Mouse (Mus musculus) ovary, adult 10 weeks (tissue): ENCODE measurements around the gene Rhox2h. TPM values are rescaled to one million over a fixed set of nuclear protein-coding genes. Genes with fewer than 3 reads are reported as not detected.

Experiments
- polyA plus RNA-seq: library from polyadenylated mRNA; stranded (reverse); fragments of 350-450 nt; fragmentation: Illumina TruSeq; extraction: RNeasy Lipid Tissue Mini Kit (QIAGEN cat#74804); gene quantifications from one replicate; pipeline ENCODE4 v1.2.3, GENCODE M21; 2014

Gene Rhox2h
- polyA plus RNA-seq, result not detected

GRCm38 (mm10) chrX:37673177-37673576, at the start of gene Rhox2h:
Rhox2h (minus strand) TSS chrX:37673277.

GRCm38 (mm10) chrX:37668664-37669063, 4.4 kb downstream of the Rhox2h start, which contains the start of gene Rhox3h:
Rhox3h (minus strand) TSS chrX:37668764.

GRCm38 (mm10) chrX:37651227-37651626, 21.9 kb downstream of the Rhox2h start, which contains the start of gene Rhox4g:
Rhox4g (minus strand) TSS chrX:37651327.

DNA sequence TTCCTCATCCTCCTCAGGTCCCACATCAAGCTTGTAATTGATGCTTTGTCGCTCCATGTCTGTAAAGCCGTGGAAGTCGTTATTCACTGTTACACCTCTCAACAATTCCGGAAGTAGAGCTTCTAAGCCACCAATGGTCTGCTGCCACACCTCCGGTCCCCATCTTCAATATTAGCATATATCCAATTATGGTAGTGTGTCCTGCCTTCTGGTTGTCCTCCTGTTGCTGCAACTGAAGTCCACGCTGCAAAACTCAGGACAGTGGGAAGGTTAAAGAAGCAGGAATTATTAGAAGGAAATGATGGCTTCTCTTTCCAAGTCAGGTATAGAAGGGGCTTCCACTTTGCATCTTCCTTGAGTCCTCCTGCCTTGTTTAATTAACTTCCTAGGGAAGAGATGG, 29.7 kb downstream of the Rhox2h start, which contains the start of gene Rhox2g:
TSS of gene Rhox2g (minus strand) at position 101 of the 400 bp plus-strand sequence.

GRCm38 (mm10) chrX:37628512-37628911, 44.6 kb downstream of the Rhox2h start, which contains the start of gene Rhox3g:
Rhox3g (minus strand) TSS chrX:37628612.

Other genes starting within 250 kb of the Rhox2h start
- gene Rhox4b, start 240.8 kb downstream of the Rhox2h start, polyA plus RNA-seq, result not detected
- not detected for gene Rhox2c, start 219.6 kb downstream of the Rhox2h start, polyA plus RNA-seq
- gene Rhox3c, start 214.7 kb downstream of the Rhox2h start, polyA plus RNA-seq, result not detected
- gene Rhox4c, start 192.9 kb downstream of the Rhox2h start, polyA plus RNA-seq, result not detected
- not detected for gene Rhox2d, start 179.8 kb downstream of the Rhox2h start, polyA plus RNA-seq
- gene Rhox4d, start 158.9 kb downstream of the Rhox2h start, polyA plus RNA-seq, result not detected
- gene Rhox2e, start 142.8 kb downstream of the Rhox2h start, polyA plus RNA-seq, result not detected
- not detected for gene Rhox3e, start 131.3 kb downstream of the Rhox2h start, polyA plus RNA-seq
- not detected for gene Rhox4e, start 115.9 kb downstream of the Rhox2h start, polyA plus RNA-seq
- gene Rhox2f, start 101.9 kb downstream of the Rhox2h start, polyA plus RNA-seq, result not detected
- not detected for gene Rhox3f, start 92.3 kb downstream of the Rhox2h start, polyA plus RNA-seq
- gene Rhox4f, start 65.6 kb downstream of the Rhox2h start, polyA plus RNA-seq, result not detected
- not detected for gene Rhox3g, start 44.7 kb downstream of the Rhox2h start, polyA plus RNA-seq
- not detected for gene Rhox2g, start 29.8 kb downstream of the Rhox2h start, polyA plus RNA-seq
- not detected for gene Rhox4g, start 21.9 kb downstream of the Rhox2h start, polyA plus RNA-seq
- gene Rhox3h, start 4.5 kb downstream of the Rhox2h start, polyA plus RNA-seq, result not detected
- not detected for gene Rhox5, start 131.6 kb upstream of the Rhox2h start, polyA plus RNA-seq
- not detected for gene Rhox6, start 153.6 kb upstream of the Rhox2h start, polyA plus RNA-seq
- not detected for gene Rhox7a, start 158.4 kb upstream of the Rhox2h start, polyA plus RNA-seq
- 6.0 TPM for gene Rhox8, start 205.7 kb upstream of the Rhox2h start, polyA plus RNA-seq
- gene Rhox7b, start 224.0 kb upstream of the Rhox2h start, polyA plus RNA-seq, result not detected
- gene Rhox9, start 228.5 kb upstream of the Rhox2h start, polyA plus RNA-seq, result not detected